Mouse (Mus musculus): ENCODE data around the gene Tgfb2.

Gene Tgfb2

DNA sequence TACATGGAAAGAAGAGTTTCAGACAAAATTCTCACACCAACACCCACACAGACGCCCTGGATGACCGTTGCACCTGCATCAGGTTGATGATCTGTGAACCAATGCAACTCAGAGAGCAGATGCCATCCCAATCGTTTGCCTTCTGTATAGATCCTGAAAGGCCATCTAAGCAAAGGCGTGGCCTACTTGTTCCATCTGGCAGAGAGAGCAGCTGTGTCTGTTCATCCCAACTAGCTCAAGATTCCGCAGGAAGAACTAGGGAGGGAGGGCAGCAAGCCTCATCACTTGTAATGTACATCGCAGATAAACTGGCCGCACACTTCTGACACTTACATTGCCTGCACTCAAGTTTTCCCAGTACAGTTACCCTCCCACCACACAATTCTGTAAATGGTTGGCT is 130.7 kb downstream of the Tgfb2 start:
- DNase-seq = no peak
